Mouse (Mus musculus) stomach, postnatal 0 days (tissue): ENCODE measurements around the gene Stag3.

Experiments
- CTCF ChIP-seq: IDR thresholded peaks from 2 replicates; pipeline ENCODE4 v1.5.1; 2016; ENCODE audit warnings: antibody characterized with exemption, low read depth, mild to moderate bottlenecking, moderate library complexity
- EP300 ChIP-seq: optimal IDR thresholded peaks from 2 replicates; pipeline ENCODE3; 2016; ENCODE audit warnings: antibody characterized with exemption

GRCm38 (mm10) chr5:138258993-138259392 is 21.0 kb upstream of the Stag3 start:
- TF ChIP-seq CTCF (no peak), EP300 (no peak)
